Mouse (Mus musculus) kidney, postnatal 0 days (tissue): ENCODE results near the gene Cd151. TPM values are rescaled to one million over a fixed set of nuclear protein-coding genes. Genes with fewer than 3 reads are reported as not detected.
A peak's percentile ranks its signal among the peaks of the same experiment; 100 is the strongest.
"Not testable (repeated sequence)": the region's sequence is repeated elsewhere in the genome, so short reads cannot be mapped to it uniquely, and the experiment has no call there.

ENCODE experiments used
- ATAC-seq: fragments of 200-750 bp; cut with Nextera tagmentation; replicated peaks from 2 replicates; pipeline ENCODE4 v1.8.0; 2017; ENCODE audit warnings: low read depth, moderate number of reproducible peaks, moderate TSS enrichment, moderate library complexity; ENCODE audit not compliant: low FRiP score
- DNase-seq: peaks from one replicate; pipeline ENCODE4 v3.0.0-alpha.2; 2016; ENCODE audit warnings: low spot score
- H3K27ac ChIP-seq: fragments of 300-500 bp; sonication (generic); 2 replicates; pipeline ENCODE4 v1.5.1; 2014; ENCODE audit warnings: mild to moderate bottlenecking
- H3K27me3 ChIP-seq: fragments of 300-500 bp; sonication (generic); 2 replicates; pipeline ENCODE4 v1.6.1; 2014; ENCODE audit warnings: low read length, mixed read lengths; ENCODE audit not compliant: insufficient read depth
- H3K36me3 ChIP-seq: fragments of 300-500 bp; sonication (generic); 2 replicates; pipeline ENCODE4 v1.6.1; 2014; ENCODE audit warnings: low read length, mixed read lengths; ENCODE audit not compliant: insufficient read depth
- H3K4me1 ChIP-seq: fragments of 300-500 bp; sonication (generic); replicated peaks from 2 replicates; pipeline ENCODE4 v1.6.1; 2014; ENCODE audit warnings: antibody characterized with exemption, low read length, mixed read lengths; ENCODE audit not compliant: insufficient read depth
- H3K4me2 ChIP-seq: fragments of 300-500 bp; sonication (generic); 2 replicates; pipeline ENCODE4 v1.6.1; 2014; ENCODE audit warnings: mild to moderate bottlenecking, low read length, moderate library complexity, mixed read lengths
- H3K4me3 ChIP-seq: fragments of 300-500 bp; sonication (generic); replicated peaks from 2 replicates; pipeline ENCODE4 v1.5.1; 2014; ENCODE audit warnings: low read depth, low read length
- H3K9ac ChIP-seq: fragments of 300-500 bp; sonication (generic); 2 replicates; pipeline ENCODE4 v1.6.1; 2014; ENCODE audit warnings: low read depth, low read length
- H3K9me3 ChIP-seq: fragments of 300-500 bp; sonication (generic); replicated peaks from 2 replicates; pipeline ENCODE4 v1.6.1; 2016; ENCODE audit warnings: low read length, inconsistent platforms, mixed read lengths
- CTCF ChIP-seq: IDR thresholded peaks from 2 replicates; pipeline ENCODE4 v1.5.1; 2016; ENCODE audit warnings: antibody characterized with exemption, low read depth, mild to moderate bottlenecking, moderate library complexity
- WGBS: fragments of 180-500 bp; shearing (Covaris S2); extraction: QIAGEN DNeasy Blood & Tissue Kit; methylation state at CpG from one replicate; pipeline ENCODE4 v1.1.7; 2014; 5-methylcytosine and 5-hydroxymethylcytosine counted together
- polyA plus RNA-seq: library from polyadenylated mRNA; unstranded; fragments of >200 nt; fragmentation: Nextera tagmentation; extraction: Ambion mirVana; gene quantifications from 2 replicates; pipeline ENCODE4 v1.2.1, GENCODE M21; 2015

The Cd151 gene
- polyA plus RNA-seq, 1 experiment from 2014 or later = 36.1 TPM

GRCm38 (mm10) chr7:141443828-141444237, 23.4 kb upstream of the Cd151 start, which contains the start of gene Pidd1:
Gene Pidd1, minus strand, starts transcription at chr7:141444025.
- peaks cover 22% of the 10 kb centered on the region; the same call in 1 of the 2 replicates for H3K4me1 ChIP-seq
- TF ChIP-seq CTCF = no peak
- H3K27me3 ChIP-seq = no peaks in the 10 kb centered on the region
- ATAC-seq = peak; percentile 30; the same call in 1 of the 2 replicates
- WGBS = 0% methylated on average over 25 of the region's 25 CpGs
- DNase-seq = peak; percentile 93
- H3K9ac ChIP-seq = peak within 1 kb of the TSS; percentile 61
- peaks cover 7% of the 10 kb centered on the region; the same call in 1 of the 2 replicates for H3K36me3 ChIP-seq
- H3K4me2 ChIP-seq = peak within 1 kb of the TSS; percentile 88
- H3K9me3 ChIP-seq = no peaks in the 10 kb centered on the region
- H3K27ac ChIP-seq = peak within 1 kb of the TSS; percentile 27
- peak within 1 kb of the TSS; percentile 44 for H3K4me3 ChIP-seq

GRCm38 (mm10) chr7:141446374-141446773, 20.8 kb upstream of the Cd151 start:
- not testable (repeated sequence) for H3K27me3 ChIP-seq, H3K4me3 ChIP-seq, H3K9ac ChIP-seq, H3K27ac ChIP-seq, DNase-seq, H3K4me2 ChIP-seq, H3K9me3 ChIP-seq, ATAC-seq
- Histone ChIP-seq H3K36me3 (peaks cover 11% of the 10 kb centered on the region; the same call in 1 of the 2 replicates), H3K4me1 (peaks cover 20% of the 10 kb centered on the region; the same call in 1 of the 2 replicates)
- 85% methylated on average over 3 of the region's 3 CpGs for WGBS

GRCm38 (mm10) chr7:141447110-141447991, 19.8 kb upstream of the Cd151 start, which contains the start of gene Rplp2:
Gene Rplp2, plus strand, starts transcription at chr7:141447370.
- peaks cover 17% of the 10 kb centered on the region; the same call in 1 of the 2 replicates for H3K36me3 ChIP-seq
- 0 out of 2 replicates have a peak, but pooled peaks have one; percentile 8 for TF ChIP-seq CTCF
- peak within 1 kb of the TSS; percentile 60 for H3K4me2 ChIP-seq
- WGBS = under 1% methylated on average over 63 of the region's 63 CpGs
- no peaks in the 10 kb centered on the region for H3K27me3 ChIP-seq
- peak within 1 kb of the TSS; percentile 81 for H3K9ac ChIP-seq
- peak within 1 kb of the TSS; percentile 73 for H3K4me3 ChIP-seq
- peaks cover 20% of the 10 kb centered on the region; the same call in 1 of the 2 replicates for H3K4me1 ChIP-seq
- peak within 1 kb of the TSS; percentile 86 for H3K27ac ChIP-seq
- peak; percentile 98 for DNase-seq
- peak; percentile 88 for ATAC-seq
- H3K9me3 ChIP-seq = no peaks in the 10 kb centered on the region

GRCm38 (mm10) chr7:141451928-141452327, 15.3 kb upstream of the Cd151 start:
- Histone ChIP-seq H3K4me2 (no peak overlapping the region), H3K27ac (no peak overlapping the region), H3K9me3 (no peaks in the 10 kb centered on the region), H3K36me3 (peaks cover 17% of the 10 kb centered on the region; the same call in 1 of the 2 replicates), H3K27me3 (no peaks in the 10 kb centered on the region), H3K9ac (no peak overlapping the region), H3K4me1 (0 out of 2 replicates have a peak, but pooled peaks cover 7% of the 10 kb centered on the region), H3K4me3 (no peak overlapping the region)
- TF ChIP-seq CTCF = no peak
- no peak for ATAC-seq
- DNase-seq = no peak

GRCm38 (mm10) chr7:141453636-141454035, 13.6 kb upstream of the Cd151 start:
- Histone ChIP-seq H3K27ac (no peak overlapping the region), H3K9ac (no peak overlapping the region), H3K9me3 (no peaks in the 10 kb centered on the region), H3K27me3 (no peaks in the 10 kb centered on the region), H3K4me2 (no peak overlapping the region), H3K4me1 (0 out of 2 replicates have a peak, but pooled peaks cover 3% of the 10 kb centered on the region), H3K4me3 (no peak overlapping the region), H3K36me3 (peaks cover 22% of the 10 kb centered on the region)
- no peak for TF ChIP-seq CTCF
- WGBS = 74% methylated on average over 2 of the region's 2 CpGs
- no peak for DNase-seq
- ATAC-seq = no peak

DNA sequence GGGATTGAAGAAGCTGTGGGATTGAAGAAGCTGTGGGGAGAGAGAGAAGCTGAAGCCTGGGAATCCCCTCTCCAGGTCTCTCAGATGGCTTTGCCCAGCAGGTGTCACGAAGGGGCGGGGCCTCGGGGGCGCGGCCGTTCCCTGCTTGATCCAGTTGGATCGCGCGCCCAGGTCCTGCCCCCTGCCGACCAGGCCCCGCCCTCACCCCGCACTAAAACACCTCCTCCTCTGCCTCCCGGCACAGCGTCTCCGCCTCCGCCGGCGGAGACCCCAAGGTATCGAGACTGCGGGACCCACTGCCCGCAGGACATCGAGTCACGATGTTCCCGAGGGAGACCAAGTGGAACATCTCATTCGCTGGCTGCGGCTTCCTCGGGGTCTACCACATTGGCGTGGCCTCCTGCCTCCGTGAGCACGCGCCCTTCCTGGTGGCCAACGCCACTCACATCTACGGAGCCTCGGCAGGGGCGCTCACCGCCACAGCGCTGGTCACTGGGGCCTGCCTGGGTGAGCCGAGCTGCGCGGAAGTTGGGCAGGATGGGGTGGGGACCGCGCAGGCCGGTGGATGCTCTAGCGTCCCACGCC, 12.1 kb upstream of the Cd151 start, which contains the start of gene Pnpla2:
TSS of gene Pnpla2 (plus strand) at position 232 of the 585 bp plus-strand sequence.
- Histone ChIP-seq H3K9ac (peak within 1 kb of the TSS; percentile 74), H3K4me3 (peak within 1 kb of the TSS; percentile 74), H3K36me3 (peaks cover 24% of the 10 kb centered on the region), H3K4me1 (0 out of 2 replicates have a peak, but pooled peaks cover 3% of the 10 kb centered on the region), H3K4me2 (peak within 1 kb of the TSS; percentile 72), H3K27ac (peak within 1 kb of the TSS; percentile 96), H3K9me3 (no peaks in the 10 kb centered on the region), H3K27me3 (no peaks in the 10 kb centered on the region)
- TF ChIP-seq CTCF = peak; percentile 45
- DNase-seq = peak; percentile 96
- ATAC-seq = peak; percentile 82
- 1% methylated on average over 38 of the region's 45 CpGs for WGBS
